Mouse (Mus musculus): Measurements from ENCODE around the gene Olfr247.
"Not testable (repeated sequence)": the region's sequence is repeated elsewhere in the genome, so short reads cannot be mapped to it uniquely, and the experiment has no call there.

Olfr247 gene

GRCm38 (mm10) chr10:129976040-129976439 lies at the start of gene Olfr247:
Gene Olfr247, minus strand, starts transcription at chr10:129976140.
- not testable (repeated sequence) for DNase-seq (ENCODE audit: low read depth, low spot score)

GRCm38 (mm10) chr10:130012321-130012720 lies 36.4 kb upstream of the Olfr247 start, which contains the start of gene Olfr820:
Gene Olfr820, plus strand, starts transcription at chr10:130012621.
- DNase-seq (ENCODE audit: low read depth, low spot score), result no peak

GRCm38 (mm10) chr10:130005366-130005765 lies 29.4 kb upstream of the Olfr247 start:
- DNase-seq (ENCODE audit: low read depth, low spot score), result not testable (repeated sequence)

GRCm38 (mm10) chr10:130004104-130004503 lies 28.2 kb upstream of the Olfr247 start:
- DNase-seq (ENCODE audit: low read depth, low spot score), result not testable (repeated sequence)

GRCm38 (mm10) chr10:129984962-129985361 lies 9.0 kb upstream of the Olfr247 start, which contains the start of gene Gm10310:
Gene Gm10310, minus strand, starts transcription at chr10:129985062.
- DNase-seq (ENCODE audit: low read depth, low spot score), result not testable (repeated sequence)

- not testable (repeated sequence) for DNase-seq (ENCODE audit: low read depth, low spot score)
Observed at GRCm38 (mm10) chr10:129981867-129982266, 5.9 kb upstream of the Olfr247 start.

- not testable (repeated sequence) for DNase-seq (ENCODE audit: low read depth, low spot score)
Observed at GRCm38 (mm10) chr10:129972994-129973393, 2.9 kb downstream of the Olfr247 start.

GRCm38 (mm10) chr10:129967166-129967565 lies 8.8 kb downstream of the Olfr247 start, which contains the start of gene Olfr819:
Gene Olfr819, minus strand, starts transcription at chr10:129967266.
- DNase-seq (ENCODE audit: low read depth, low spot score), result not testable (repeated sequence)

GRCm38 (mm10) chr10:129966232-129966631 lies 9.7 kb downstream of the Olfr247 start:
- DNase-seq (ENCODE audit: low read depth, low spot score), result not testable (repeated sequence)

- no peak for DNase-seq (ENCODE audit: low read depth, low spot score)
Observed at GRCm38 (mm10) chr10:129949000-129949399, 26.9 kb downstream of the Olfr247 start, which contains the start of gene Olfr818. Gene Olfr818, minus strand, starts transcription at chr10:129949100.
